Mouse (Mus musculus): Measurements from ENCODE around the gene Rbpjl. TPM values are rescaled to one million over a fixed set of nuclear protein-coding genes. Genes with fewer than 3 reads are reported as not detected.

Gene Rbpjl
- total RNA-seq, 2 experiments from 2014 or later, result not detected

DNA sequence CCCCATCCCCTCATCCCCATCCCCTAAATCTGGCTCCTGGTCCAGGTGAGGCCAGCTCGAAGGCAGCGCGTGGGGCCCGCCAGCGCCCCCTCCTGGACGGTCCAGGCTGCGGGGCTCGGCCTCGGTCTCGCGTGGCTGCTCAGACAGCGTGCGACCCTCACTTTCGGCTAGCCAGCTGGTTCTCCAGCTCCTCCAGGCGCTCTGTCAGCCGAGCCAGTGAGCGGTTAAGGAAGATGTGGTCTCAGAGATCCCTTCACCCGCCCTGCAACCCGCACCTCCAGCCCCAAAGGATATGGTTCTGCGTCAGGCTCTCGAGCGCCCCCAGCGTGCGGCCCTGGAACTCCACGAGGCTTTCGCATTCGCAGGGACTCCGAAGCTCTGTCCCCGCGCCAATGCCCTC is 13.4 kb upstream of the Rbpjl start:
- peak; percentile 90 for ATAC-seq (replicated peaks; ENCODE audit: poor library complexity)

DNA sequence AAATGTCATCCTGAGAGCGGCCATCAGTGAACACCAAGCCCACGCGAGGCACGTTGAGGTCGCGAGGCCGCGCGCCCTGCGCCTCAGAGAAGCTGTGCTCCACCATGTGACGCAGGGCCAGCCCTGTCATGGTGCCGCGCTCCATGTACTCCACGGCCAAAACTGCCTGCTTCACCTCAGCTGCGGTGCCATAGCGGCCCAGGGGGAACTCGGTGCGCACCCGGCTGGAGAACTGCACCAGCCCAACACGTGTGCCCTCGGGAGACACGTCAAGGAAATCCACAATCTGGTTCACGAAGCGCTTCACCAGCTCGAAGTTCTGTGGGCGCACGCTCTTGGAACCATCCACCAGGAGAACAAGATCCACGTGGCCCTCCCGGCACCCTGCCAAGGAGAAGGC is 9.8 kb upstream of the Rbpjl start:
- ATAC-seq (replicated peaks; ENCODE audit: poor library complexity), result no peak

DNA sequence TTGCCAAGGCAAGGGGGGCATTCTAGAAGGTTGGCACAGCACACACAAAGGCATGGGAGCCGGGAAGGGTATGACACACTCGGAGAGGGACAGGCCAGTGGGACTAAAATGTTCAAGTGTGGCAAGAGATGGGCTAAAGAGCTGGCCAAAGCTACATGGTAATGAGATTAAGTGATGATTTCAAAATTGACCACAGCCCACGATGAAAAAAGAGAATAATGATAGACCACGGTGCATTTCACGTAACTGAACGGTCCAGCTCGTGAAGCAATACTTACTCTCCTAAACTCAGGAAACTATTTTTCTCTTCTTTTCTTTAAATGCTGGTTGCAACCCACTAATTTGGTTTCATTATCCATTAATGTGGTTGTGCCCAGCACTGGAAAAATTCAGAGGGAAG is 6.9 kb upstream of the Rbpjl start:
- ATAC-seq (replicated peaks; ENCODE audit: poor library complexity), result peak; percentile 68

DNA sequence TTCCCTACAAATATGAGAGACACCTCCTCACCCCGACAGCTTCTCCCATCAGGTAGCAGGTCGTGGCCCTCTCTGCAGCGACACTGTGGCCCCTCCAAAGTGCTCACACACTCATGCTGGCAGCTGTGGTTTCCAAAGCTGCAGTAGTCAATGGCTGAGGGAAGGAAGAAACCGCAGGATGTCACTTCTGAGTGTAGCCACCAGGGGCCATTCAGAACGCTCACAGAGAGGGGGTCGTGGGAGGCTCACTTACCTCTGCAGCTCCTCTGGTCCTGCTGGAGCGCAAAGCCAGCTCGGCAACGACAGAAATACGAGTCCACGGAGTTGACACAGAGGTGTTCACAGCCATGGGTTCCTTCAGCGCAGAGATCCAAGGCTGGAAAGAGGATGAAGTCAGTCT is 6.0 kb upstream of the Rbpjl start:
- ATAC-seq (replicated peaks; ENCODE audit: poor library complexity), result 0 out of 2 replicates have a peak, but pooled peaks have one; percentile 24

DNA sequence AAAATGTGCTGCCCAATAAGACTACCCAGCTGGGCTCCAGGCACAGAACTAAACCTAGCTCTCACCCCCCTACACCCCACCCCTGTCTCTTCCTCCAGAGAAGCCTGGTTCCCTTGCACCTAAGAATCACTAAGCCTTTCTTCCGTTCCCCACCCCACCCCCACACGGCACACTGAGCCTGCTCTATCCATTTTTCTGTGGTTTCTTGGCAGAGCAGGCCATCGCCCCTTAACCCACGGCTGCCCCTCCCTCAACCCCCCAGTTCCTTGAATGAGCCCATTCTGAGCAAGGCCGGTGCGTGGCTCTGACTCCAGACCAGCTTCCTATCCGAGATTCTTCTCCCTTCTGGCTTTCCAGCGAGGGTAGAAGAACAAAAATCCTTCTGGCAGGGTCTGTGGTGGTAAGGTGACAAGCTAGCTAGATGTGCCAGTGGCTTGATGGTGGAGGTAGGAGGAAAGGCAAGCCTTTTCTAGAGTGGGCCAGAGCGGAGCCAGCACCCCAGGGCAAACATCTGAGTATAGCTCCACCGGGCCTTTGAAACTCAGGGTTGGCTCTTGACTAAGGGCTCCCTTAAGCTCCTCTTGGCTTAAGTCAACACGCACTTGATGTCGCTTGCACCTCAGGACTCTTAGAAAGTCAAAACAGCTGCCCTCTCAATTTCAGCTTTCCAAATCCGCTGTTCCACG is 598 bp downstream of the Rbpjl start:
- ATAC-seq (replicated peaks; ENCODE audit: poor library complexity), result no peak

DNA sequence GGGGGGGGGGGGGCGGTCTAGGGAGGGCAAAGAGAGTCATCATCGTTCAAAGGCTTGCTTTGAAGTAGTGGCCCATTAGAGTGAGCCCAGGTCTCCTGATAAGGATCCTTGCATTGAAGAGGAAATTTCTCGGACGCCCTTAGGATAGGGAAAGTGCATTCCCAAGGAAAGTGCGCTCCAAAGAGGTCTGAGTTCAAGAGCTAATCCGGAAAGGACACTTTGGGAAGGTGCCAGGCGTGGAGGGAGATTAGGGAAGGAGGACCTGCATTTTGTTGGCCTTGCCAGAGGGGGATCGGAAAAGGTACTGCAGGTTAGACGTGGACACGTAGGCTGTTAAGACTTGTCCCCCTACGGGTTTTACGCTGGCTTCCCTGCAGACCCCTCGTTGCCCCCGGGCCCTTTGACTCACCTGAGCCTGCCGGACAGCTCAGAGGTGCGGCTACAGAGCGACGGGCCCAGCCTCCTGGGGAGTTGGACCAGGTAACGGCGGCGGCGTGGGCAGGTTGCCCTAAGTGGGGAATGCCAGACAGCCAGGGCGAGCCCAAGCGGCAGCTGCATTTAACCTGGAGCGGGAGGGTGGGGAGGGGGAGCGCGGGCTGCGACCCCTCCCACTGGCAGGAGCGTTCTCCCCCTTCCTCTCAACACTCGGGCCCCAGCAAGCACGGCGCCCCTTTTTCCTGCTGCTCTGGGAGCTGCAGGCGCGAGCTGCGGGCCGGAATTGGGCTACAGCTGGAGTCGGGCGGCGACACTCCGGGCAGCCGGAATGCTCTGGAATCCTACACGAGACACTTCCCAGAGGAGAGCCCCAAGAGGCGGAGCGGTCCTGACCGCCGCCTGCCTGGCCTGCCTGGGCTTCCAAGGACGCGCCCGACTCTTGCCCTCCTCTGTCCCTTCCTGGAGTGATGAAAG is 1.4 kb downstream of the Rbpjl start:
- ATAC-seq (replicated peaks; ENCODE audit: poor library complexity), result no peak

DNA sequence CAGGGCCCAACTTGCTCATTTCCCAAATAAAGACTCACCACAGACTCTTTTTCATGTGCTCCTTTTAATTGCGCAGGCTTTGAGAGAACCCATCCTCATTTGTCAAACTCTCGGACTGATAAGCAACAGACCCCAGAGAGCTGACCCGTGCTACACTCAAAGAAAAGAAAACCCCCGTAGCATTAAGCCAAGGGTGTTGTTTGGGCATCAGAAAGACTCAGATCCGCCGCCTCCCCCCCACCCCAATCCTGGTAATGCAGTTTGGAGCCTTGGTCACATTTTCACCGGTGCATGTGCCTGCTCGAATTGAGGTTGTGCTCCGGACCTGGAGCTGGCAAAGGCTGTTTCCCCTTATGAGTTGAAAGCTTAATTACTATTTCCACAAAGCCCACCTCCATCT is 2.1 kb downstream of the Rbpjl start, which contains the start of gene Matn4:
TSS of gene Matn4 (minus strand) at position 101 of the 400 bp plus-strand sequence.
- no peak for ATAC-seq (replicated peaks; ENCODE audit: poor library complexity)

DNA sequence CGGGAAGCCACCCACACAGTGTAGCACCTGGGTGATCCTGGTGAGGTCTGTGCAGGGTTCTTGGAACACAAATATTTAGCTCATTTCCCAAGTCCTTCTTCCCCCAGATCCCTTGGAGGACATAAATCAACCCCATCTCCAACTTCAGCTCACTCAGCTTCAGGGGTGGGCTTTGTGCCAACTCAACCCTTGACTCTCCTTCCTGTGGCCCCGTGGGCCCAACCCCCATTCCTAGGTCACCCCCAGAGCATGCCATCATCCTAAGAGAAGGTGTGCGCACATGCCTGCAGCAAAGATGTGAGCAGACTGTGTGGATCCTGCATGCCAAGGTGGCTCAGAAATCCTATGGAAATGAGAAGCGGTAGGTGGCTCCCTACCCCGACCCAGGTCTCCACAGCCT is 2.6 kb downstream of the Rbpjl start:
- ATAC-seq (replicated peaks; ENCODE audit: poor library complexity), result no peak

DNA sequence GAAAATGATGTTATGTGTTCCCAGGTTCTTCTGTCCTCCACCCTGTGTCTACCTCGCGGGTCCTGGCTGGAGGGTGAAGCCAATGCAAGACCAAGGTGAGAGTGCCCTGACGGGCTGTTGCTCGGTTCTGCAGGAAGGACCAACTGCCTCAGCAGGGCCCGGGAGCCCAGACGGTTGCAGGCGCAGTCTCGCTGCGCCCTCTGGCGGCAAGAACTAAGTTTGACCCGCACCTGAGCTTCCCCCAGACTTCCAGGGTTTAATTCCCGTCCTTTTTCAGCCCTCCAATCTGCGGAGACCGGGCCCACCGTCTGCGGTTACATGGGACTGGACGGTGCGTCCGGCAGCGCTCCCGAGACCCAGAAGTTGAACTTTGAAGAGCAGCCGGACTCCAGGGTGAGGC is 4.8 kb downstream of the Rbpjl start:
- ATAC-seq (replicated peaks; ENCODE audit: poor library complexity), result peak; percentile 75

DNA sequence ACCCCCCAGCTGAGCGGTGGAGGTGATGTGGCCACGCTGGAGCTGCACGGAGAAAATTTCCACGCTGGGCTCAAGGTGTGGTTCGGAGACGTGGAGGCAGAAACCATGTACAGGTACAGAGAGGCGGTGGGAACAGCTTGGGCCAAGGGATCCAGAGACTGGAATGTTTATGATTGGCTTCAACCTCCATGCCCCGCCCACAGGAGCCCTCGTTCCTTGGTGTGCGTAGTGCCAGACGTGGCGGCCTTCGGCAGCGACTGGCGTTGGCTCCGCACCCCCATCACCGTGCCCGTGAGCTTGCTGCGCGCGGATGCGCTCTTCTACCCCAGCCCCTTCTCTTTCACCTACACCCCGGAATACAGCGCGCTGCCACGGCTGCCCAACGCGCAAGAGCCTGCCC is 11.2 kb downstream of the Rbpjl start:
- no peak for ATAC-seq (replicated peaks; ENCODE audit: poor library complexity)

DNA sequence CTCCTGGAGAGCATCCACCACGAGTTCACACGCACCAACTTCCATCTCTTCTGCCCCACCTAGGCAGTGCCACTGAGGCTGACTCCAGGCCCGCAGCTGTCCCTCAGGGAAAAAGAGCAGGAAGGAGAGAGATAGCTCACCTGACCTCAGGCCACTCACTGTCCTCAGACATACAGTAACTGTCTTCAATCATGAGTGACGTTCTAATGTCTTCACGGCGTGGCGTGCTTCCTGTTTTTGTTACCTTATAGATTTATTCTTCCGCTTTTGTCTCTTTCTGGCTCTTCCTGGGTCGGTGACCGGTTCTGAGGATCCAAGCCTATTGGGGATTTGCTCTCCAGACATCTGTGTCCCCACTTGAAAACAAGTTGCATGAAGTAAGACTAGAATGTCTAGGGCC is 11.6 kb downstream of the Rbpjl start:
- no peak for ATAC-seq (replicated peaks; ENCODE audit: poor library complexity)

DNA sequence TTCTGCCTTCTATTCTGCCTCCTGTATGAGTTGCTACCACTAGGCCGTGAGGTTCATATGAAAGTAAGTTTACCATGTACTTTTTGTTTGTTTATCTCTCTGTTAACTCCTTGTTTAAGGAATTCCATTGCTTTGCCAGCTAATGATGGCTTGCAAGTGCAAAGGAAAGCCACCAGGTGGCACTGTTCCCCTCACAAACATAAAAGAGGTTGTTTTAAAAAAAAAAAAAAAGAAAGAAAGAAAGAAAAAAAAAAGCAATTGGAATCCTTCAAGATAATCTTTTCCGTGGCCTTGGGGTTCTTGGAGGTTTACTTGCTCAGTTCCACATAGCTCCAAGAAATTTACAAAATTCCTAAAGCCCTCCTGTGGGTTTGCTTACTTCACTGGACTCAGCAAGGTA is 14.3 kb downstream of the Rbpjl start:
- 0 out of 2 replicates have a peak, but pooled peaks have one; percentile 44 for ATAC-seq (replicated peaks; ENCODE audit: poor library complexity)

DNA sequence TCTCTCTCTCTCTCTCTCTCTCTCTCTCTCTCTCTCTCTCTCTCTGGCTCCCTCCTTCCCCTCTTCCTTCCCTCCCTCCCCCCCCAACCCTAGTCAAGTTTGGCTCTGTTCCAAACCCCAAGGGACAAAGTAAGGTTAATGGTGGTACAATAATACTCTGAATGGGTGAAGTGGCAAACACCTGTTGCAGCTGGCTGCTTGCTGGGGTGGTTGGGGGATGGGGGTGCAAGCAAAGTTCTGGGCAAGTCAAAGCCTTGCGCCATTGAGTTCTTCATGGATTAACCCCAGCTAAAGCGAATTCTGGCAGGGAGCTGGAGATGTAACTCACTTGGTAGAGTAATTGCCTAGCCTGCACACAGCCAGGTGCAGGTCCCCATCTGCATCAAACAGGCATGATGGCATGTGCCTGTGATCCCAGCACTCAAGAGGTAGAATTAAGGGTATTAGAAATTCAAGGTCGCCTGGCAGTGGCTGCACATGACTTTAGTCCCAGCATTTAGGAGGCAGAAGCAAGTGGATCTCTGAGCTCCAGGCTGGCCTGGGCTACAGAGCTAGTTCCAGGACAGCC is 15.5 kb downstream of the Rbpjl start:
- ATAC-seq (replicated peaks; ENCODE audit: poor library complexity), result no peak

DNA sequence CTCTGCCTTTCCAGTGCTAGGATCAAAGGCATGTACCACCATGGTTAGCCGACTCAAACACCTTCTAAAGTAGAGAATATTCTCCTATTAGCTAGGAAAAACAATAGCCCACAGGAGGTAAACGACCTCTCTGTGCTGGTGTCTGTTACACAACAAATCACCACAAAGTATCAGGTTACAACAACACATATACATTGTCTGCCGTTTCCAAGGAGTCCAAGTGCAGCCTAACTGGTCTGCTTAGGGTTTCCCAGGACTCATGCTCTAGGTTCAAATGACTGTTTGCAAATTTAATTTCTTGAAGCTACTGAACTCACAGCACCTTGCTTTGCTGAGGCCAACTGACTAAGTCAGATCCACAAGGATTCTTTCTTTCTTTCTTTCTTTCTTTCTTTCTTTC is 16.5 kb downstream of the Rbpjl start:
- no peak for ATAC-seq (replicated peaks; ENCODE audit: poor library complexity)

DNA sequence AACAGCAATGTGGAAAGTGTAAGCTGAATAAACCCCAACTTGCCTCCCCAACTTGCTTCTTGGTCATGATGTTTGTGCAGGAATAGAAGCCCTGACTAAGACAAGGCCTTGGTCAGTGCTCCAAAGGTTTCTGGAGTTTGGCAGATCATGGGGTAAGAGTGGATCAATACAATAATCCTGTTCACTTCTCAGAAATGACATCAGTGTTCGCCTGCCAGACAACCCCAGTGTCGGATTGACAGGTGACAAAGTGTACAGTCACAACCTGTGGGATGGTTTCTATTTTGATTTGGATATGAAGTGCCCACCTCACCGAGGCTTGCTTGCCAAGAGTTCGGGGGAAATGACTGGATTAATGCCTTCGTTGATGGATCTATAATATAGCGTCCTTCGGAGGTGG is 18.4 kb downstream of the Rbpjl start:
- no peak for ATAC-seq (replicated peaks; ENCODE audit: poor library complexity)

DNA sequence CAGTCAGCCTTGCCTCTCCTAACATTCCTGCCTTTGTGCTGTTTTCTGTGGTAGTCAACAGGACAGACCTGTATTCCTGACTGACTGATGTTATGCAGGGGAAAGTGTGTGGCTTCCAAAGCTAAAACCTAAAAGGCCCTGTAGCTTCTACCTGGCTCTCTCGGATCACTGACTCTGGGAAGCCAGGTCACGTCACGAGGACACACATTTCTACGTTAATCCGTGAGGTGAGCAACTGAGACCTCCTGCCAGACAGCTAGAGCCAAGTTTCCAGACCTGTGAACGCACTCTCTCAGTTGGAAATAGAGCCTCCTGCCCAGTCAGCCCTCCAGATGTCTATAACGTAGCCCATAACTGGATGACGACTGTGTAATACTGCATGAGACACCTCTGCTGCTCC is 19.0 kb downstream of the Rbpjl start:
- no peak for ATAC-seq (replicated peaks; ENCODE audit: poor library complexity)

DNA sequence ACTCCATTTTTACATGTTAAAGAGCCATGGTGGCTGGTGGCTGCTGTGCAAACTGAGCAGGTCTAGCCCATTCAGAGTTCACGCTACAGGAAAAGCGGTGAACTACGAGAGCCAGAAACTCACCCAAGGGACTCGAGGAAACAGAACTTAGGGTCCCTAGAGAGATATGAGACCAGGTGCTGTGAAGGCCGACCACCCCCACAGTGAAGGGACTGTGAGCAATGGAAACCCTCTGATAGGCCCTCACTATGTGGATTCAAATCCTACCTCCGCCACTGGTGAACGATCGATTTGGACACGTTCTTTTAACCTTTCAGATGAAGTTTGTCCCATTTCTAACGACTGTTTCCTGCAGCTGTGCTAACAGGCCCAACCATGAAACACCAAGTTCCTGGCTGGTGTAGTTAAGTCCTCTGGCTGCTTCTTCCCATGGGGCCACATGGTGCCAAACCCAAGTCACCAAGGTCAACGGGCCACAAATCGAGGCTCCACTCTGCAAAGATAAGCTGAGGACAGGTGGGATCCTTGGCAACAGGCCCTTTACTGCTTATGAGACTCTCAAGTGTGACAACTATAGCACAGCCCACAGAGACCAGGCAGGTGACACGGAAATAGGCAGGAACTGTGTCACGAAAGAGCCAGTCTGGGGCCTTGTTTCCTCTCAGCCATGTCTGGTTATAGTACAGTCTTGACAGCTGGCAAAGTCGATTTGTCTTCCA is 19.9 kb downstream of the Rbpjl start:
- ATAC-seq (replicated peaks; ENCODE audit: poor library complexity), result no peak

DNA sequence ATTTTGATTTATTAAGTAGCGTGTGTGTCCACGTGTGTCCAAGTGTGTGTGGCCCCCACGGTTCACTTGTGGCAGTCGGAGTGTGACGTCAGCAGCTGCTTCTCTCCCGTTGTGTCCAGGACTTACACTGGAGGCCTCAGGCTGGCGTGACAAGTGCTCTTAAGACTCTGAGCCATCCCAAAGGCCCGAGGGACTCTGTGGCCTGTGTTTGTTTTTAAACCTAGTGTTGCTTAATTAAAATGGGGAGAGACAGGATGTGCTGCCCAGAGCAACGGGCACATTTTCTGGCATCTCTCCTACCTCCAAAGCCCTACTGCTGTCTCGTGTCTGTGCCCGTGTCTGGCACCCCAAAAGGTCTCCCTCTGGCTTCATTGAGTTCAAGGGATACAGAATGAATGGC is 20.5 kb downstream of the Rbpjl start:
- ATAC-seq (replicated peaks; ENCODE audit: poor library complexity), result no peak

DNA sequence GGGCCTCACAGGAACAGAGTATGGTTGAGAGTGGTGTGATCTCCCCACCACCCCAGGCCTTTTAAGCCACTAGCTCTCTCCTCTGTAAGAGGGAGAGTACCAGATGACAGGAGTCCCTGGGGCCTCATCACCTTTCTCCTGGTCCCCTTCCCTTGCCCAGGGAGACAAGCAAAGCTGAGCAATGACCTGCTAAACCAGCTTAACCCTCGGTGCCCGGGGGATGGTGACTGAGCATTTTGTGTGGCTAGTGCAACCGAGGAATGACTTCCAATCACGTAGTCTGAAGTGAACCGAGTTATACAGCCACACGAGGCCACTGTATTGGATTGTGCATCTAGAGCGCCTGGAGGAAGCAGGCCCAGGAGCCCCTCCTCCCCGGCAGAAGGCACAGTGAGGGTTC is 21.5 kb downstream of the Rbpjl start:
- ATAC-seq (replicated peaks; ENCODE audit: poor library complexity), result no peak

DNA sequence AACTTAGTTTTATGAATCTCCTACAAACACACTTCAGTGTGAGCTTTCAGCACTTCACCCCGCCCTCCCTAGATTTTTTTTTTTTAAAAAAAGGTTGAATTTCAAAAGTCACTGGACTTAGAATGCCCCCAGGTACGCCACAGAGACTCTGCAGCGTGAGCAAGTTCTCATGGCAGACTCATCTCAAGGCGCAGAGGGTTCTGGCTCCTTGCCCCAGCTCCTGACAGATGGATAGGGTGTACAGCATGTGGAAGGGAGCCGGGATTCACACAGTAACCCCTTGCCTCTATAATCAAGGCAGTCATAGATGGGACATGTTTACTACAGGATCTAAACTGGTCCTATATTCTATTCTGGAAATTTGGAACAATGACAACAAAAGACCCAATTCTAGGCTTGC is 22.5 kb downstream of the Rbpjl start:
- no peak for ATAC-seq (replicated peaks; ENCODE audit: poor library complexity)

DNA sequence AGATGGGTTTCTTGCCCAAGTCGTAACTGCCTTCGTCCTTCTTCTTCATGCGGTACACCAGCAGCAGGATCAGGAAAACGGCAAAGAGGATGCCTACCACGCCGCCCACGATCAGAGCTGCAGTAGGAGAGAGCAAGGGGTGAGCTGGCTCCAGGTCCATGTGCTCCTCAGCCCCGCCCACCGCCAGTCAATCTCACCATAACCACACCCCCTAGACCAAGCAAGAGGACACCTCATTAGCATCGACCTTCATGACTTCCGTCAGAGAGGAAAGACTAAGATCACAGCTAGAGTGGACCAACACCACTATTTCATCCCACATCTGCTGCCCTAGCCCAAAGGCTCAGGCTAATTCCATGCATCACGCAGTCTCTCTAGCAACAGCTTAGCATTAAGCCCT is 23.2 kb downstream of the Rbpjl start:
- ATAC-seq (replicated peaks; ENCODE audit: poor library complexity), result no peak

Data from megakaryocyte progenitor cell, adult 5-6 weeks (primary cell).